Mouse (Mus musculus) left cerebral cortex, adult 18-20 months (tissue): ENCODE data around the gene Ttc23. TPM values are rescaled to one million over a fixed set of nuclear protein-coding genes. Genes with fewer than 3 reads are reported as not detected.
A peak's percentile ranks its signal among the peaks of the same experiment; 100 is the strongest.

ENCODE experiments used
- DNase-seq, 2 experiments: peaks; one replicate each; pipeline ENCODE4 v3.0.0; 2021 to 2022; ENCODE audit warnings: low spot score in 2 of 2, mixed read lengths in 1 of 2
- total RNA-seq, 2 experiments: library from RNA; stranded (reverse); gene quantifications; 2 replicates each; pipeline ENCODE4 v1.2.3; 2021

Ttc23 gene
- total RNA-seq, 2 experiments from 2014 or later: 4.9 to 7.9 TPM

GRCm38 (mm10) chr7:67740796-67741195 lies 93.6 kb downstream of the Ttc23 start:
- no peak for DNase-seq

- no peak for DNase-seq
These were observed 94.5 kb downstream of the Ttc23 start for GRCm38 (mm10) chr7:67741706-67742105.

- DNase-seq: no peak
These were observed 100.6 kb downstream of the Ttc23 start for GRCm38 (mm10) chr7:67747731-67748305.

GRCm38 (mm10) chr7:67749441-67750239 lies 102.4 kb downstream of the Ttc23 start:
- DNase-seq: no peak

GRCm38 (mm10) chr7:67754606-67755005 lies 107.4 kb downstream of the Ttc23 start:
- no peak for DNase-seq

GRCm38 (mm10) chr7:67755366-67755765 lies 108.2 kb downstream of the Ttc23 start:
- no peak for DNase-seq

GRCm38 (mm10) chr7:67756636-67757035 lies 109.4 kb downstream of the Ttc23 start:
- DNase-seq: no peak

- no peak for DNase-seq
These were observed 111.3 kb downstream of the Ttc23 start for GRCm38 (mm10) chr7:67758506-67758857.

DNA sequence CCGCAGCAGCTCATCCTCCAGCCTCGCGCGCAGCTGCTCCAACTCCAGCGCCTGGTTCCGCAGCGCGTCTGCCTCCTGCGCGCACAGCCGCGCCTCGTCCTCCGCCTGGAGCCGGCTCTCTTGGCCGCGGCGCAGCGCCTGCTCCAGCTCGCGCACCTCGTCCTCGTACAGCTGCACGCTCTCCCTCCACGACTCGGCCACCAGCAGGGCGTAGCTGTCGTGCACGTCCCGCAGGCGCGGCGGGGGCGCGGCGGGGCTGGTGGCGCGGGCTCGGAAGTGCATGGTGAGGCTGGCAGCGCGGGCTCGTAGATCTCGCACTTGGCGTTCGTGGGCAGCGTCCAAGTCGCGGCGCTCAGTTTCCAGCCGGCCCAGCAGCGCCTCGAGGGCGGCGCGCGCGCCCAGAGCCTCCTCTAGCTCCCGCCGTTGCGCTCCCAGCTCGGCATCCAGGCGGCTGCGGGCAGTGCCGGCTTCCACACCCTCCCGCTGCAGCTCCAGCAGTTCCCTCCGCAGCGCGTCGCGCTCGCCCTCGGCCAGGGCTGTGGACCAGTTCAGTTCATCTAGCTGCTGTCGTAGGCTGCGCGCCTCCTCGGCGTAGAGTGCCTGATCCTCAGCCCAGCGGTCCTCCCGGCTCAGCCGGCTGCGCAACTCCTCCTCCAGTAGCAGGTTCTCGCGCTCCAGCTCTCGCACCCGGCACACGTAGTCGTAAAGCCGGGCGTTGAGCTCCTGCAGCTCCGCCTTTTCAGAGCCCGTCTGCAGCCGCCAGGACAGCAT lies 111.8 kb downstream of the Ttc23 start:
- peak; percentile 64 to 85 for DNase-seq

- peak; percentile 93 to 95 for DNase-seq
These were observed 112.4 kb downstream of the Ttc23 start, which contains the start of gene Synm for GRCm38 (mm10) chr7:67759629-67759995. Gene Synm (minus strand): TSS chr7:67759742.

DNA sequence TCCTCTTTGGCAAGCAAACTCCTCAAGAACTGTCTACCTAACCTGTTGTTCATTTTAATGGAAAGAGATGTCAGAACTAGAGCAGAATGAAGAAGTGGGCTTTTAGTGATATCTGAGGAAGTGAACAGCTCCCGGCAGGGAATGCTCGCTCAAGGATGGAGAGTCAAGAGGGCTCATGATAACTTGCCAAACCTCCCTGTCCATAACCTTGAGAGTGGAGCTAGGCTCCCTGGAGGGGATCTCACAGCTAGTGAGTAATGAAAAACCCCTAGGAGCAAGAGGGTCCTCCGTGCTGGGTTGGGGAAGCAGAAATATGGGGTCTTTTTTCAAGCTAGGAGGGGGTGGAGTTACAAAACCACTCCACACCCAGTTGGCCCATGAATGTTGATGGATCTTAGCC lies 116.4 kb downstream of the Ttc23 start:
- no peak for DNase-seq

GRCm38 (mm10) chr7:67768125-67768524 lies 120.9 kb downstream of the Ttc23 start:
- DNase-seq: no peak

GRCm38 (mm10) chr7:67769487-67769886 lies 122.3 kb downstream of the Ttc23 start:
- DNase-seq: no peak

GRCm38 (mm10) chr7:67772231-67772630 lies 125.0 kb downstream of the Ttc23 start:
- DNase-seq: no peak

DNA sequence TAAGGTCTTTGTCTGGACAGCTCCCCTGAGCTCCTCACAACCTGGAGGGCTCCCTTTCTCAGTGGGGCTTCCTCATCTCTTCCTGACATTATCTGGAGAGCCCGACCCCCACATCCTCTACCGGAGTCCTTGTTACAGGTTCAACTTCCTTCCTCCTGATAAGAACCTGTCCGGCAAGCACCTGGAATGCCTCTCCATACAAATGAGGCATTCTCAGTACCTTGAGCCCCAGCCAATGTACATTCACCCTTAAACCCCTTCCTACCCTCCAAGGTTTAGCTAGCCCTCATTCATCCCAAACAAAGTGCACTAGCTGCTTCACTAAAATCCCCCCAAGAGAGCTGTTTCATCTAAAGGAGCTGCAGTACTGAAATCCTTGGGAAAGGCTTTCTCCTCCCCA lies 128.4 kb downstream of the Ttc23 start:
- DNase-seq: no peak

DNA sequence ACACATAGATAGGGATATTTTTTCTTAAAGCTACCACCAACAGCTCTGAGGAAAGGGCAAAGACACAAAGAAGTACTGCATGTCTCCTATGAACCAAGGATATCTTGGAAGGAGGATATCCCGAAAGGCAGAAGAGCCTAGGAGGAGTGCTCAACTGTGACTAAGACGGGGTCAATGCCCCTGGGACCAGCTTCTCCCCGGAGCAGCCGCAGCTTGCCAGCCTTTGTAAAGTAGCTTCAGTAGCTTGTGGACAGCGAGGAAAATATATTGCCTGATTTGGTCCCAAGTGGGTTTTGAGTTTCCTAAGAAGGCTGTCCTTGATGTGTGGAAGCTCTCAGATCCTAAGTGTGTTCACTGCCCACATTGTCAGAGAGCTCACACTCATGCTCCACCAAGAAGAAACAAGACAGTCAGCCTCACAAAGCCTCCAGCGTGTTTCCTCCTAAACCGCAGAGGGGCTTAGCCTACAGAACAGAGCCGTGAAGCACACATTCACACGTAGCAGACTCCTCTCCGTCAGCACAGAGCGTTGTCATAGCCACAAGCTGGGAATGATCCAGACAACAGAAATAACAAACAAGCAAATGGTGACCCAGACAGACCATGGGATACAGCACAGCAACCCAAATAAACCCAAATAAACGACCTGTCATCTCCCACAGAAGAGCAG lies 129.6 kb downstream of the Ttc23 start:
- DNase-seq: no peak

- DNase-seq: no peak
These were observed 140.7 kb downstream of the Ttc23 start for GRCm38 (mm10) chr7:67787861-67788260.

GRCm38 (mm10) chr7:67788713-67789112 lies 141.5 kb downstream of the Ttc23 start:
- peak; percentile 66 to 70 for DNase-seq

GRCm38 (mm10) chr7:67791256-67791655 lies 144.0 kb downstream of the Ttc23 start:
- no peak for DNase-seq

DNA sequence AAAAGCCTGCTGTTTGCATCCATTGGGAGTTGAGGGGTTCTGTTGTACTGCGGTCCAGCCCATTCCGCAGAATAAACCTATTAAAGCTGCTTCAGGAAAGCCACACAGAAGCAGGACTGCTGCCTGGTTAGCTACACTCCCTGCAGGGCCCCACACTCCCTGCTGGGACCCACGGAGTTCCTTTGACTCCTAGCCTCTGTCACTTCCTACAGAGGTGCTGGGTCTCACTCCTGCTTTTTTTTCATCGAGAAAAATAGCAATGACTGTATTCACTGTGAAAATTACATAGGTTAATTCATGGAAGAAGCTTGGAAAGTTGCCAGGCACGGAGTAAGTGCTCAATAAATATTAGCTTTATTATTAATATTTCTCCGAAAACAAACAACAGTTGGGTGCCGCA lies 146.2 kb downstream of the Ttc23 start:
- DNase-seq: no peak

- no peak for DNase-seq
These were observed 149.9 kb downstream of the Ttc23 start for GRCm38 (mm10) chr7:67797065-67797464.

DNA sequence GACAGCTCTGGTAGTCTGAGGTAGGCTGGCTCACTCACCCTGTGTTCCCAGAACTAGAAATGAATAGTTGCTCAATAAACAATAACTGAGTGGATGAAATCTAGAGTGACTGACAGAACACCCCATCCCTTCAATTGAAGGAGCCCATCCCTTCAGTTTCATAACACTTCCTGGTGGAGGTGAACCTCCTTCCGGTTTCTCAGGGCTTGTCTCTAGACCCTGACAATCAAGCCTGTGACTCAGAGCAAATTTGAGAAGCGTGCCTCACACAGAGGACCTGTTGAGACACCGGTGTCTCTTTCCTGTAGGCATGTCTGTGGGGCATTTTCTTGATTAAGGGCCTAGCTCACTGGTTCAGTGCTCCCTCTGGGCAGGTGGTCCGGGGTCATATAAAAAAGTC lies 151.3 kb downstream of the Ttc23 start:
- no peak for DNase-seq
